Mouse (Mus musculus): ENCODE results near the gene Mvb12b.

- TF ChIP-seq TAL1 (IDR thresholded peaks at IDR 0.05; ENCODE audit: low read length) (no peak), GATA1 (IDR thresholded peaks at IDR 0.05; ENCODE audit: low read length) (no peak)
Measured at GRCm38 (mm10) chr2:33853011-33853976, 34.5 kb downstream of the Mvb12b start.
